Comparison of ENCODE assay signal across 30 mouse cellular contexts in genomic region chr8:57401661-57402060, GRCm38 (mm10). TPM values are rescaled to one million over a fixed set of nuclear protein-coding genes. Genes with fewer than 3 reads are reported as not detected.
DNase-seq lines count a peak whose midpoint lies in the region; ATAC-seq and TF ChIP-seq lines count a peak whose summit lies in the region.
"Had no signal": no experiment of that assay in that cellular context is flagged by ENCODE, and none has a peak within 500 bp of the region (broad histone marks: within the 10 kb centered on the region; RNA-seq: fewer than 3 reads in every experiment).

No protein-coding gene starts in this region.

- H3K27me3 ChIP-seq in heart, adult 2 months (ENCODE audit: control insufficient read depth, insufficient read depth, low read length): no peaks in the 10 kb centered on the region
- no peaks in the 10 kb centered on the region for H3K27me3 ChIP-seq in heart, embryonic 15.5 days
- no peaks in the 10 kb centered on the region for H3K27me3 ChIP-seq in hindbrain, embryonic 16.5 days (replicated peaks; ENCODE audit: control insufficient read depth, insufficient read depth, low read length)
- H3K27me3 ChIP-seq: CH12.LX; forebrain, embryonic 13.5 days; hindbrain, embryonic 15.5 days; intestine, embryonic 15.5 days; liver, embryonic 15.5 days; lung, embryonic 15.5 days had no signal

- no peak overlapping the region for H3K9ac ChIP-seq in heart, adult 2 months (ENCODE audit: low read depth, low read length)
- H3K9ac ChIP-seq in heart, embryonic 15.5 days: no peak overlapping the region
- H3K9ac ChIP-seq in hindbrain, embryonic 16.5 days (ENCODE audit: low read depth, low read length): no peak overlapping the region
- H3K9ac ChIP-seq: embryonic facial prominence, embryonic 12.5 days; forebrain, embryonic 13.5 days; hindbrain, embryonic 15.5 days; intestine, embryonic 15.5 days; liver, embryonic 15.5 days; lung, embryonic 15.5 days had no signal

- H3K27ac ChIP-seq in heart, adult 2 months: peak overlapping the region; percentile 86
- H3K27ac ChIP-seq in heart, embryonic 15.5 days: peak overlapping the region; percentile 90
- no peak overlapping the region for H3K27ac ChIP-seq in hindbrain, embryonic 16.5 days (ENCODE audit: low read depth, low read length)
- H3K27ac ChIP-seq: embryonic facial prominence, embryonic 12.5 days; forebrain, embryonic 13.5 days; gastrocnemius, adult 2 months; hindbrain, embryonic 15.5 days; intestine, embryonic 15.5 days; left cerebral cortex, adult 2 months; liver, embryonic 15.5 days; lung, embryonic 15.5 days had no signal

- H3K9me3 ChIP-seq in heart, embryonic 15.5 days (replicated peaks): no peaks in the 10 kb centered on the region
- H3K9me3 ChIP-seq in hindbrain, embryonic 16.5 days (ENCODE audit: control insufficient read depth, low read length): no peaks in the 10 kb centered on the region
- H3K9me3 ChIP-seq: embryonic facial prominence, embryonic 12.5 days; forebrain, embryonic 13.5 days; G1E; hindbrain, embryonic 15.5 days; intestine, embryonic 15.5 days; liver, embryonic 15.5 days; lung, embryonic 15.5 days; megakaryocyte, embryonic 14.5 days had no signal

- no peak for TF ChIP-seq EP300 in heart, adult 2 months (IDR thresholded peaks at IDR 0.05; ENCODE audit: insufficient read depth, low read depth, low read length)

- H3K4me2 ChIP-seq in heart, embryonic 15.5 days: 0 out of 2 replicates have a peak overlapping the region, but pooled peaks have one; percentile 16
- no peak overlapping the region for H3K4me2 ChIP-seq in hindbrain, embryonic 16.5 days (ENCODE audit: low read length)
- H3K4me2 ChIP-seq: embryonic facial prominence, embryonic 12.5 days; forebrain, embryonic 13.5 days; hindbrain, embryonic 15.5 days; intestine, embryonic 15.5 days; liver, embryonic 15.5 days; lung, embryonic 15.5 days had no signal

- no peak for ATAC-seq in heart, embryonic 15.5 days (replicated peaks; ENCODE audit: insufficient number of reproducible peaks, insufficient read depth, low FRiP score, low read depth)
- ATAC-seq in hindbrain, embryonic 16.5 days: no peak
- ATAC-seq: forebrain, embryonic 13.5 days; intestine, embryonic 15.5 days had no signal

- 39% methylated on average over 1 of the region's 1 CpGs for WGBS in heart, adult 2 months
- 35% methylated on average over 1 of the region's 1 CpGs for WGBS in heart, embryonic 15.5 days
- 58% methylated on average over 1 of the region's 1 CpGs for WGBS in hindbrain, embryonic 16.5 days

- DNase-seq in heart, adult 2 months: no peak
- no peak for DNase-seq in heart, postnatal 10 days
- DNase-seq in heart, adult 11 months: no peak
- peak; percentile 69 for DNase-seq in 3T3-L1 (ENCODE audit: low read depth, low spot score)
- DNase-seq in fat pad, adult 2 months (ENCODE audit: extremely low read depth, low read depth, low spot score): peak; percentile 14
- DNase-seq in ovary, postnatal 14 days (ENCODE audit: low spot score): no peak
- DNase-seq: adrenal gland, postnatal 10 days; cerebellum, adult 18-20 months; cerebellum, postnatal 14 days; gastrocnemius, adult 2 months; kidney, adult 8-10 months; kidney, postnatal 10 days; liver; lung, postnatal 36 days; right cerebral cortex, postnatal 14 days had no signal

- TF ChIP-seq CTCF in heart, adult 2 months (IDR thresholded peaks at IDR 0.05): no peak

- H3K4me1 ChIP-seq in heart, adult 2 months (ENCODE audit: control insufficient read depth, insufficient read depth, low read length): no peaks in the 10 kb centered on the region
- peaks cover 42% of the 10 kb centered on the region for H3K4me1 ChIP-seq in heart, embryonic 15.5 days (replicated peaks)
- H3K4me1 ChIP-seq in hindbrain, embryonic 16.5 days (ENCODE audit: control insufficient read depth, insufficient read depth, low read depth, low read length): no peaks in the 10 kb centered on the region
- H3K4me1 ChIP-seq: embryonic facial prominence, embryonic 12.5 days; hindbrain, embryonic 15.5 days; intestine, embryonic 15.5 days; liver, embryonic 15.5 days; lung, embryonic 15.5 days; megakaryocyte, embryonic 14.5 days had no signal

- no peak overlapping the region for H3K4me3 ChIP-seq in heart, adult 2 months
- no peak overlapping the region for H3K4me3 ChIP-seq in heart, embryonic 15.5 days
- H3K4me3 ChIP-seq in hindbrain, embryonic 16.5 days (ENCODE audit: low read length): no peak overlapping the region
- H3K4me3 ChIP-seq: embryonic facial prominence, embryonic 12.5 days; erythroblast, embryonic 14.5 days; forebrain, embryonic 13.5 days; gastrocnemius, adult 2 months; hindbrain, embryonic 15.5 days; intestine, embryonic 15.5 days; left cerebral cortex, adult 2 months; liver, embryonic 15.5 days; lung, embryonic 15.5 days; megakaryocyte, embryonic 14.5 days had no signal

- no peaks in the 10 kb centered on the region for H3K79me2 ChIP-seq in heart, adult 2 months (replicated peaks; ENCODE audit: control insufficient read depth, insufficient read depth, low read length)

- TF ChIP-seq POLR2A in heart, adult 2 months (IDR thresholded peaks at IDR 0.05; ENCODE audit: insufficient read depth, low read depth, low read length): no peak

- intact Hi-C loops in heart, adult 2 months (cut with DNase I): no loop called here
- intact Hi-C loops in heart, postnatal 10 days (cut with DNase I): loop anchor here (5.0 kb wide), 1 partner anchor 44 kb away; no protein-coding TSS in a partner anchor

- no peaks in the 10 kb centered on the region for H3K36me3 ChIP-seq in heart, adult 2 months (ENCODE audit: control insufficient read depth, insufficient read depth, low read length)
- no peaks in the 10 kb centered on the region for H3K36me3 ChIP-seq in heart, embryonic 15.5 days
- H3K36me3 ChIP-seq in hindbrain, embryonic 16.5 days (ENCODE audit: control insufficient read depth, insufficient read depth, low read length): no peaks in the 10 kb centered on the region
- H3K36me3 ChIP-seq: embryonic facial prominence, embryonic 12.5 days; G1E; hindbrain, embryonic 15.5 days; intestine, embryonic 15.5 days; liver, embryonic 15.5 days; lung, embryonic 15.5 days had no signal

RNA-seq across cellular contexts. Expression of gene Scrg1, which starts 54.1 kb away (rescaled TPM):
- not detected for total RNA-seq in heart, adult 2 months (2021)
- polyA plus RNA-seq in heart, adult 2 months (2012; rRNA removed): 0.29 TPM in 1 of 2 replicates, not detected in the other
- not detected for total RNA-seq in heart, postnatal 10 days (2021)
- polyA plus RNA-seq in heart, embryonic 15.5 days (2015; fragmentation: Nextera tagmentation; extraction: Ambion mirVana): 1.7 and 2.4 TPM in 2 replicates
- polyA plus RNA-seq in hindbrain, embryonic 16.5 days (2015; fragmentation: Nextera tagmentation; extraction: Ambion mirVana): 13.7 and 24.4 TPM in 2 replicates
- total RNA-seq: CH12.LX; G1E; gastrocnemius, adult 2 months; hematopoietic stem cell, adult 5-6 weeks had no signal
- polyA plus RNA-seq: erythroblast, embryonic 14.5 days; G1E; testis, adult 2 months had no signal

Comparison
In these comparisons a context has a peak if more than half of its experiments do, and no peak if none do; other contexts are left out.
1. DNase-seq: peak in 3T3-L1 (single experiment) and fat pad, adult 2 months (single experiment); none in heart, adult 2 months (0 of 2), heart, postnatal 10 days (0 of 2), heart, adult 11 months (single experiment) and ovary, postnatal 14 days (single experiment).